Mouse (Mus musculus) hindbrain, embryonic 14.5 days (tissue): ENCODE results near the gene Zpr1. TPM values are rescaled to one million over a fixed set of nuclear protein-coding genes. Genes with fewer than 3 reads are reported as not detected.

Experiments used
- ATAC-seq: fragments of 200-750 bp; cut with Nextera tagmentation; 2 replicates; pipeline ENCODE4 v1.8.0; 2017; ENCODE audit warnings: moderate number of reproducible peaks, mild to moderate bottlenecking, moderate TSS enrichment, moderate library complexity; ENCODE audit not compliant: low FRiP score
- DNase-seq: peaks from one replicate; pipeline ENCODE4 v3.0.0-alpha.2; 2015; ENCODE audit warnings: low spot score
- H3K27ac ChIP-seq: fragments of 300-500 bp; sonication (generic); 2 replicates; pipeline ENCODE4 v1.5.1; 2014; ENCODE audit warnings: mild to moderate bottlenecking, moderate library complexity
- H3K27me3 ChIP-seq: fragments of 300-500 bp; sonication (generic); 2 replicates; pipeline ENCODE4 v1.6.1; 2014; ENCODE audit warnings: mild to moderate bottlenecking, low read length, mixed read lengths; ENCODE audit not compliant: control insufficient read depth, insufficient read depth
- H3K36me3 ChIP-seq: fragments of 300-500 bp; sonication (generic); replicated peaks from 2 replicates; pipeline ENCODE4 v1.6.1; 2014; ENCODE audit not compliant: control insufficient read depth, insufficient read depth
- H3K4me1 ChIP-seq: fragments of 300-500 bp; sonication (generic); replicated peaks from 2 replicates; pipeline ENCODE4 v1.6.1; 2014; ENCODE audit warnings: antibody characterized with exemption, low read length, mixed read lengths; ENCODE audit not compliant: control insufficient read depth, insufficient read depth
- H3K4me2 ChIP-seq: fragments of 300-500 bp; sonication (generic); replicated peaks from 2 replicates; pipeline ENCODE4 v1.6.1; 2014; ENCODE audit warnings: mild to moderate bottlenecking, moderate library complexity
- H3K4me3 ChIP-seq: fragments of 300-500 bp; sonication (generic); replicated peaks from 2 replicates; pipeline ENCODE4 v1.5.1; 2014; ENCODE audit warnings: mild to moderate bottlenecking, low read length
- H3K9ac ChIP-seq: fragments of 300-500 bp; sonication (generic); 2 replicates; pipeline ENCODE4 v1.6.1; 2014
- H3K9me3 ChIP-seq: fragments of 300-500 bp; sonication (generic); 2 replicates; pipeline ENCODE4 v1.6.1; 2016; ENCODE audit warnings: low read length; ENCODE audit not compliant: control insufficient read depth
- WGBS: fragments of 180-500 bp; shearing (Covaris S2); extraction: QIAGEN DNeasy Blood & Tissue Kit; methylation state at CpG from one replicate; pipeline ENCODE4 v1.1.7; 2014; 5-methylcytosine and 5-hydroxymethylcytosine counted together
- polyA plus RNA-seq: library from polyadenylated mRNA; unstranded; fragments of >200 nt; fragmentation: Nextera tagmentation; extraction: Ambion mirVana; gene quantifications from 2 replicates; pipeline ENCODE4 v1.2.1, GENCODE M21; 2014

Zpr1 gene
- polyA plus RNA-seq, result 54.3 and 55.3 TPM in 2 replicates

DNA sequence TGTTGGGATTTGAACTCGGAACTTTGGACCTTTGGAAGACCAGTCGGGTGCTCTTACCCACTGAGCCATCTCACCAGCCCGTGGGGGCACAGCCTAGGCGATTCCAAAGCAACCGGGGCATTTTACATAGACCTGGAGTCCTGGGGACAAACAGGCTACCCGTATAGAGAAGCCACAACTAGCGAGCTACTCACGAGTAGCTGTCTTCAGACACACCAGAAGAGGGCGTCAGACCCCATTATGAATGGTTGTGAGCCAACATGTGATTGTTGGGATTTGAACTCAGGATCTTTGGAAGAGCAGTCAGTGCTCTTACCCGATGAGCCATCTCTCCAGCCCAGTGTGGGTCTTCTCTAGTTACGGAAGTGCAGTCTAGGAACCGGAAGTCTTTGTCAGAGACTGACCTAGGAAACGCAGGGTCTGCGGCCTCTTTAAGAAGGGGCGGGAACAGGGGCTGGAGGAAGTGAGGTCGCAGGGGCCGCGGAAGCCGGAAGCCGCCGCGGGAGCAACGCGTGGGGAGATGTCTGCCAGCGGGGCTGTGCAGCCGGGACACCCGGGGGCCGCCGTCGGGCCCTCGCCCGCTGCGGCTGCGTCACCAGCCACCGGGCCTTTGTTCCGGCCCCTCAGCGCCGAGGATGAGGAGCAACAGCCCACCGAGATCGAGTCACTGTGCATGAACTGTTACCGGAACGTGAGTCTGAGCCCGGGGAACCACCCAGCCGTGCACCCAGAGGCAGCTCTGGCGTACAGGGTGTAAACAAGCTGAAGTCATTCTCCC lies at the start of gene Zpr1:
Zpr1 (plus strand) TSS at position 388 of the 778 bp plus-strand sequence.
- H3K36me3 ChIP-seq, result peaks cover 31% of the 10 kb centered on the region
- H3K27ac ChIP-seq, result peak within 1 kb of the TSS; percentile 59
- WGBS, result 7% methylated on average over 45 of the region's 45 CpGs

DNA sequence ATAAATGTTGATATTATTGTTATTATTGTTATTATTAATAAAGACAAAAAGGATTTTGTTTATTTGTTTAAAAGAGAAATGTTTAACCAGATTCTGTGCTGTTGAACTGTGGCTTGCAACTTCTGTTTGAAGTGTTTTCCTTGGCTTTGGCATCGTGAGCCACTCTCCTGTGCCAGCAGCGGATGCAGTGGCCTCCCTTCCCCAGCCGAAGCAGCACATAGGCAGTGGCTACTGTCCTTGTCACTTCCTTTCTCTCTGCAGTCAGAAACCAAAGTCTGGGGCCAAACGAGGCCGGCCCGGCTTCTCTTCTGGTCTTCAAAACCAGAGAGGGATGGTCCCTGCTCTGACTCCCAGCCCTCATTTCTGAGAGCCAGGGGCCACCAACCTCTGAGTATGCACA lies 49.8 kb upstream of the Zpr1 start:
- Histone ChIP-seq H3K4me1 (no peaks in the 10 kb centered on the region), H3K36me3 (peaks cover 48% of the 10 kb centered on the region), H3K9me3 (no peaks in the 10 kb centered on the region), H3K4me3 (no peak overlapping the region), H3K27ac (no peak overlapping the region), H3K27me3 (no peaks in the 10 kb centered on the region), H3K4me2 (no peak overlapping the region), H3K9ac (no peak overlapping the region)
- ATAC-seq, result no peak
- DNase-seq, result no peak
- WGBS, result 89% methylated on average over 6 of the region's 6 CpGs

More for the DNA sequence above, at the start of gene Zpr1:
- Histone ChIP-seq H3K4me1 (no peaks in the 10 kb centered on the region; the same call in 1 of the 2 replicates), H3K4me2 (peak within 1 kb of the TSS; percentile 85), H3K27me3 (0 out of 2 replicates have a peak, but pooled peaks cover 5% of the 10 kb centered on the region), H3K9me3 (no peaks in the 10 kb centered on the region), H3K4me3 (peak within 1 kb of the TSS; percentile 89), H3K9ac (peak within 1 kb of the TSS; percentile 74)
- ATAC-seq, result peak; percentile 93
- DNase-seq, result peak; percentile 85

DNA sequence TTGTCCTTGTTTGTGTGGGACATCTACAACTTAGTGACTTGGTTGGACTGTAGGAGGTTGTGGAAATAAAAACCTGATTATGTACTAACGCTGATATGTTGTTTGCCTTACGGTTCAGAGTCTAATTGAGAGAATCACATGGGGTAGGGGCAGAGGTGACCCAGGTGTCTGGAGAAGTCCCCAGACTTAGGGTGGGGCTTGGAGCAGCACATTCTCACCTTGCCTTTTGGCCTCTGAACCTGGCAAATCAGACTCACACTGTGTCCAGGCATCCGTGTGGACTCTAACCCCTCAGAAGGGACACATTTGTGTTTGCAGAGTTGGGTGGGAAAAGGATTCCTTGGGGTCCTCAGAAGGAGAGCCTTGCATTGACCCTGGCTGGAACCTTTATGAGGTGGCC lies 48.8 kb upstream of the Zpr1 start:
- H3K9ac ChIP-seq, result no peak overlapping the region
- no peaks in the 10 kb centered on the region for H3K4me1 ChIP-seq
- no peak overlapping the region for H3K27ac ChIP-seq
- H3K4me2 ChIP-seq, result no peak overlapping the region
- no peak for DNase-seq
- no peak for ATAC-seq
- 90% methylated on average over 3 of the region's 3 CpGs for WGBS
- no peaks in the 10 kb centered on the region for H3K9me3 ChIP-seq
- peaks cover 43% of the 10 kb centered on the region for H3K36me3 ChIP-seq
- H3K27me3 ChIP-seq, result no peaks in the 10 kb centered on the region
- H3K4me3 ChIP-seq, result no peak overlapping the region

DNA sequence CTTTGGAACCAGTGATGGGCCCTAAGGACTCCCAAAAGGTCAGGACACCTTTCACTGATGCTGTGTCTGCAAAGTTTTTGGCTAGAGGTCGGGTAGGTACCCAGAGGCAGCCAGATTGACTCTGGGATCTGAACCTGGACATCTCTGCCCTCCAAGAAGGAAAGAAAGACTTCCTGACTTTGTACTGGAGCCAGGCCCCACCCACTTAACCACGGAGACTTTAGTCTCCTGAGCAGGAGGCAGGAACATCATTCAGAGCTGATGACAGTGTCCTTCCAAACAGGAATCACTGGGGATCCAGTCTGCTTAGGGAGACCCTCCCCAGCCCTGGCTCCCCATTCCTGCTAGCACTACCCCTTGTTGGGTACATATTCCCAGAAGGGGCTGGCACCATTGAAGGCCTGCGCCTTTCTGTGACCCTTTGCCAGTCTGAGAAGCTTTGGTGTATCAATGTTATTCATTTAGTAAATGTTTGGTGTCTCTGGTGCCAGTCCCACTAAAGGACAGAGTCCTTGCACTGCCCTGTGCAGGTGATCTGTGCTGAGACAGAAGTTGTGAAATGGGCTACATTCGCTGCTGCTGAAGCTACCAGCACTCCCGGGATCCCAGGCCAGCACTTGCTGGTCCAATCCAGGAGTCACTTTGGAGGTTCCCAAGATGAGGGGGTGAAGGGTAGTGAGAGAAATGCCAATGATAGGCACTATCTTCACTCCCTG lies 47.8 kb upstream of the Zpr1 start:
- H3K9ac ChIP-seq, result no peak overlapping the region
- DNase-seq, result no peak
- peaks cover 33% of the 10 kb centered on the region for H3K36me3 ChIP-seq
- no peaks in the 10 kb centered on the region for H3K9me3 ChIP-seq
- H3K4me3 ChIP-seq, result no peak overlapping the region
- 76% methylated on average over 5 of the region's 5 CpGs for WGBS
- ATAC-seq, result no peak
- no peak overlapping the region for H3K27ac ChIP-seq
- no peaks in the 10 kb centered on the region for H3K27me3 ChIP-seq
- H3K4me1 ChIP-seq, result no peaks in the 10 kb centered on the region
- H3K4me2 ChIP-seq, result no peak overlapping the region

DNA sequence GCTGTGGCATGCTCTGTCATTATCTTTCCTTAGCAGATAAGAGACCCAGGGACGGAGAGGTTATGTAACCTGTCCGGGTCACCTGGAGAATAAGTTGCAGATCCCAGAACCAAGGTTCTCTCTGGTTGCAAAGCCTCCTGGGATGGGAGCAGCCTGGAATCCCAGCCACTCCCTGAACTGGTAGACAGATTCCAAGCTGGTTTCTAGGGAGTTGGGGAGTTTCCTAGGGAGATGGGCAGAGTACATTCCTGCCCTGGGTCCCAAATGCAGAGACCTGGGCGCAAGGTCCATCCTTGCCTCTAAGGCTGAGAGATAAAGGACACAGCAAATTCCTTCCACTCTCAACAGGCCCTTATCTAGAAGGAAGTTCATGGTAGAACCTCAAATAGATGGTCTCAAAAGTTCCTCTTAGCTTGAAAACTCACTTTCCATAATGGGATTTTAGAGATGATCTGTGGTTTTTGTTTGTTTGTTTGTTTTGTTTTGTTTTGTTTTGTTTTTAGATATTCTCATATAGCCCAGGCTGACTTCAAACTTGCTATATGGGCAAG lies 45.7 kb upstream of the Zpr1 start:
- Histone ChIP-seq H3K4me1 (peaks cover 8% of the 10 kb centered on the region; the same call in 1 of the 2 replicates), H3K36me3 (peaks cover 12% of the 10 kb centered on the region), H3K27me3 (no peaks in the 10 kb centered on the region), H3K9ac (no peak overlapping the region), H3K4me3 (no peak overlapping the region), H3K9me3 (no peaks in the 10 kb centered on the region), H3K27ac (no peak overlapping the region), H3K4me2 (no peak overlapping the region)
- ATAC-seq (no peak), DNase-seq (no peak)
- WGBS, result 90% methylated on average over 3 of the region's 3 CpGs

DNA sequence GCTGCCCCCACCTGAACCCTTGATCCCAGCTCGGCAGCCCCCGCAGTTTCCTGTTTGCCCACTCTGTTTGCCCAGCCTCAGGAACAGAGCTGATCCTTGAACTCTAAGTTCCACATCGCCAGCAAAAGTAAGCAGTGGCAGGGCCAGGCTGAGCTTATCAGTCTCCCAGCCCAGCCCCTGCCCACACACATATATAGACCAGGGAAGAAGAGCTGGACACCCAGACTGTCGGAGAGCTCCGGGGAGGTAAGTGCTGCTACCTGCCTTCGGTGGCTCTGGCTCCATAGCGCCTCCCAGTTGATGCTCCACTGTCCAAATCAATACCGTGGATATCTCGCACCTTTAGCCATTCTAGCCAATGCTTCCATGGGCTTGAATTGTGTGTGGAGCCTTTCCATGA lies 44.4 kb upstream of the Zpr1 start, which contains the start of gene Apoa1:
Apoa1 (plus strand) TSS at position 90 of the 400 bp plus-strand sequence.
- WGBS, result 66% methylated on average over 9 of the region's 9 CpGs
- Histone ChIP-seq H3K4me2 (no peak within 1 kb of the TSS), H3K36me3 (peaks cover 6% of the 10 kb centered on the region; the same call in 1 of the 2 replicates), H3K4me1 (peaks cover 8% of the 10 kb centered on the region; the same call in 1 of the 2 replicates), H3K9me3 (no peaks in the 10 kb centered on the region), H3K27me3 (no peaks in the 10 kb centered on the region), H3K4me3 (no peak within 1 kb of the TSS), H3K9ac (no peak within 1 kb of the TSS), H3K27ac (no peak within 1 kb of the TSS)
- no peak for ATAC-seq
- no peak for DNase-seq

DNA sequence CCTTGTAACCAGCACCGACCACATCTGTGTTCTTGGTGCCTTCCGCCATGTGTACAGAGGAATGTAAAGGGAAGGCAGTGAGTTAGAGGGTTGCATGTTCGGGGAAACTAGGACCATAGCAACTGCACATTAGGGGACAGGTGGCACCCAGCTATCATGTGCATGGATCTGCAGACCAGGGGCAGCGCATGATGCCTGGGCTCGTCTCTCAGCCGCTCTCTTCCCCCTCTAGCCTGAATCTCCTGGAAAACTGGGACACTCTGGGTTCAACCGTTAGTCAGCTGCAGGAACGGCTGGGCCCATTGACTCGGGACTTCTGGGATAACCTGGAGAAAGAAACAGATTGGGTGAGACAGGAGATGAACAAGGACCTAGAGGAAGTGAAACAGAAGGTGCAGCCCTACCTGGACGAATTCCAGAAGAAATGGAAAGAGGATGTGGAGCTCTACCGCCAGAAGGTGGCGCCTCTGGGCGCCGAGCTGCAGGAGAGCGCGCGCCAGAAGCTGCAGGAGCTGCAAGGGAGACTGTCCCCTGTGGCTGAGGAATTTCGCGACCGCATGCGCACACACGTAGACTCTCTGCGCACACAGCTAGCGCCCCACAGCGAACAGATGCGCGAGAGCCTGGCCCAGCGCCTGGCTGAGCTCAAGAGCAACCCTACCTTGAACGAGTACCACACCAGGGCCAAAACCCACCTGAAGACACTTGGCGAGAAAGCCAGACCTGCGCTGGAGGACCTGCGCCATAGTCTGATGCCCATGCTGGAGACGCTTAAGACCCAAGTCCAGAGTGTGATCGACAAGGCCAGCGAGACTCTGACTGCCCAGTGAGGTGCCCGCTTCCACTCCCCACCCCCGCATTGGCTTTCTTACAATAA lies 43.1 kb upstream of the Zpr1 start:
- peak overlapping the region; percentile 81 for H3K4me2 ChIP-seq
- peak overlapping the region; percentile 43 for H3K4me3 ChIP-seq
- DNase-seq (peak; percentile 88), ATAC-seq (peak; percentile 94)
- no peaks in the 10 kb centered on the region for H3K27me3 ChIP-seq
- peak overlapping the region; percentile 69 for H3K9ac ChIP-seq
- H3K36me3 ChIP-seq, result no peaks in the 10 kb centered on the region
- 15% methylated on average over 37 of the region's 37 CpGs for WGBS
- no peaks in the 10 kb centered on the region for H3K9me3 ChIP-seq
- H3K27ac ChIP-seq, result peak overlapping the region; percentile 74
- H3K4me1 ChIP-seq, result peaks cover 8% of the 10 kb centered on the region; the same call in 1 of the 2 replicates

DNA sequence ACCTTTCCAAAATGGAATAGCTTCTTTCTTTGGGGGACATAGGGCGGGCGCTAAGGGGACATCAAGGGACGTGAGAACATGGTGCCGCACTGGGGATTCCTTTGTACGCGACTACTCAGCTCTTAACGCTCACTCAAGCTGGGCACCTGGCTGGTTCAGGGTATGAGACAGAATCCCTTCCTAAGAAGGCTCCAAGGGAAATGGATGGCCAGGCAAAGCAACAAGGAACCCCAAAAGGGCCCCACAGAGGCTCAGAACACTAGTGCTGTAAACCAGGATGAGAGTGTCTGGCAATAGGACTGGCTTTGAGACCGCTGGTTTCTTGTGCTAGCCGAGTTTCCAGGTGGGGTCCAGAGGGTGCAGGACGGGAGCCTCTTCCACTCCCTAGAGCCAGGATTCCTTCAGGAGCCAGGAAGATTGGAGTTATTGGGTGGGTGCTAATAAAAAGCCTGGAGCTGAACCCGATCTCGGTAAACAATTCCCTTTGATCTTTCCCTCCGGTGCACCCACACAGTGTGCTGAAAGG lies 42.4 kb upstream of the Zpr1 start:
- Histone ChIP-seq H3K4me1 (peaks cover 8% of the 10 kb centered on the region; the same call in 1 of the 2 replicates), H3K27me3 (no peaks in the 10 kb centered on the region), H3K9ac (peak overlapping the region; percentile 69), H3K4me2 (peak overlapping the region; percentile 81), H3K9me3 (no peaks in the 10 kb centered on the region), H3K4me3 (peak overlapping the region; percentile 43), H3K36me3 (no peaks in the 10 kb centered on the region), H3K27ac (peak overlapping the region; percentile 74)
- peak; percentile 26 for DNase-seq
- peak; percentile 56 for ATAC-seq
- 19% methylated on average over 13 of the region's 13 CpGs for WGBS
